Mouse (Mus musculus) C2C12 (cell line): ENCODE measurements around the gene Ssc4d.

Experiments used
- CEBPB ChIP-seq: IDR thresholded peaks from one replicate; pipeline ENCODE4 v1.6.1; 2011; ENCODE audit warnings: low read depth, mild to moderate bottlenecking, control low read depth, moderate library complexity
- CTCF ChIP-seq: IDR thresholded peaks from one replicate; pipeline ENCODE4 v1.5.1; 2011; ENCODE audit not compliant: control insufficient read depth, insufficient read depth, insufficient read length

DNA sequence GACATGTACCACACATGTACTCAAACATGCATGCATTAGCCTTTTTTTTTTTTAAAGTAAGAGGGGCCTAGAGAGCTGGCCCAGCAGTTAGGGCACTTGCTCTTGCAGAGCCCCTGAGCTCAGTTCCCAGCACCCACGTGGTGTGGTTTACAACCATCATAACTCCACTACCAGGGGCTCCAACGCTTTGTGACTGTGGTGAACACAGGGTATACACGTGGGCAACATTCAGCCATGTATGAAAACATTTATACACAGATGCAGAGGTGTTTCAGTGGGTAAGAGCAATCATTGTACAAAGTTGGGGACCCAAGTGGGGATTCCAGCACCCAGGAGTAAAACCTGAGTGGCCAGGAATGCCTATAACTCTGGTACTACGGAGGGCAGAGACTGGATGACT is 16.0 kb downstream of the Ssc4d start:
- TF ChIP-seq CTCF (no peak), CEBPB (no peak)
